Mouse (Mus musculus) heart, adult 9 months (tissue): Measurements from ENCODE around the gene Sycp2.
"Not testable (repeated sequence)": the region's sequence is repeated elsewhere in the genome, so short reads cannot be mapped to it uniquely, and the experiment has no call there.

Experiments
- DNase-seq, 2 experiments: peaks; one replicate each; pipeline ENCODE4 v3.0.0; 2022; ENCODE audit warnings: low spot score in 2 of 2

The Sycp2 gene

GRCm38 (mm10) chr2:178413481-178414260 is 6.2 kb upstream of the Sycp2 start:
- peak in 1 of 2 experiments; percentile 16 for DNase-seq

GRCm38 (mm10) chr2:178413081-178413480 is 5.6 kb upstream of the Sycp2 start:
- DNase-seq = no peak

DNA sequence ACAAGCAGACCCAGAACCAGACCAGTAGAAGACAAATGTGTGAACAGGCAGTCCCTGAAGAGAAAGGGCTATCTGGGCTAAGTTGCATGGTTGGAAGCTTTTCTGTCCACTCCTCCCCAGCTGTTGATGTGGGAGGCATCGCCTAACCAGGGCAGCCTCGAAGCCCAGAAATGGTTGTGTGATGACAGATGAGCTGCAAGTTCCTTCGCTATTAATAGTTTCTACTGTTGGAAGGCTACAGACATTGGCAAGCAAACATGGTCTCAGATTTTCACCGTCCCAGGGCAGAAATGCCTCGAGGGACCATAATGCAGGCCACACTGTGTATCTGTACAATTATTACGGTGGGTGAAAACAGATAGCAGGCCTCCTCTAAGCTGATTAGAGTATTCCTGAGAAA is 5.1 kb upstream of the Sycp2 start:
- DNase-seq = peak; percentile 77 to 80

GRCm38 (mm10) chr2:178410286-178410685 is 2.8 kb upstream of the Sycp2 start:
- no peak for DNase-seq

- DNase-seq = no peak
Observed at GRCm38 (mm10) chr2:178409024-178409423, 1.5 kb upstream of the Sycp2 start.

DNA sequence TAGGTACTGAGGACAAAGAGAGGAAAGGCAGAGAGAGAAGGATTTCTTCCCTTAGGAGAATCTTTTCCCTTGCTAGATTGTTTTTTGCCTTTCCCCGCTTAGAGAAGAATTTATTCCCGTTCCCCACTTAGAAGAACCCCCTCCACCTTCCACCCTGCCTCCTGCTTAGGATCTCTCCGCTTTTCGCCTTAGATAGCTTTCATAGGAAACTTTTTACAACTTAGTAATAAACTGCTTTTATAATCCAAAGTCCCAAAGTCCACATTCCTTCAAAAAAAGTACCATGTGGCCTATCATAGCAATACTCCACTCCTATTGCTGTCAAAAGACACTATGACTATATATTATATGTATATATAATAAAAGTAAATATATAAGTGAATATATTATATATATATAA is 64.9 kb downstream of the Sycp2 start:
- DNase-seq = no peak

- not testable (repeated sequence) for DNase-seq
Observed at GRCm38 (mm10) chr2:178342105-178342504, 65.4 kb downstream of the Sycp2 start.

GRCm38 (mm10) chr2:178339044-178339443 is 68.4 kb downstream of the Sycp2 start:
- no peak for DNase-seq

DNA sequence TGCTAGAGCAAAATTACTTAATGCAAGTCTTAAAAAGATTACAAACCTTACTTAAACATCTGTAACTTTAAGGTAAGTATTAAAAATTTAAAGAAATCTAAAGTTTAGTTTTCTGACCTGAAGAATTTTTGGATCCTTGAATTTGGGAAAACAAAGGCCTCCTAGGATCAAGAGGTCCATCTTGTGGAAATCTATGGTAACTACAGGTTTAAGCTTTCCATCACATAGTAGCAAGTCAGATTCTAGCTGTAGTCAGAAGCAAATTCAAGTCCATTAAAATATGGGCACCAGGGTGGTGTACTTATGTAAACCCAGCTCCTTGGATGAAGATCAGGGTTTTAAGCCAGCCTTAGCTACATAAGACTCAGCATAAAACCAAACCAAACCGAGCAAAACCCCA is 69.6 kb downstream of the Sycp2 start:
- no peak for DNase-seq

- DNase-seq = no peak
Observed at GRCm38 (mm10) chr2:178329986-178330385, 77.5 kb downstream of the Sycp2 start.

DNA sequence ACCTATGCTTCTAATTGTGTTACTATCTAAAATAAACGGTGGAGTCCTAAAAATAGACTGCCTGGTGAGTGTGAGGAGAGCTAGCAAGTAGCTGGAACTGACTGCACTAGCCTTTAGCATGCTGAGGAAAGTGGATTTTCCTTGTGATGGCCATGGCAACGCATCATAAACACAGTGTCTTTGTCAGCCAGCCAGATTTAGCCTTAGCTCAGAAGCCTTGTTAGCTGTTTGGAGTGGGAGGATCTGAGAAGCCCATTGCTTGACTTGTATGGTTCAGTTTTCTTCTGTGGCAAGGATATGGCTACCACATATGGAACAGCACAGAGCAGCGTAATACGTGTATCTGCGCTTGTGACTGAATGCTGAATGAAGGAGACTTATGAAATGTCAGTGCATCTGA is 77.9 kb downstream of the Sycp2 start:
- DNase-seq = peak in 1 of 2 experiments; percentile 30

- DNase-seq = peak; percentile 33 to 53
Observed at GRCm38 (mm10) chr2:178327466-178328040, 79.9 kb downstream of the Sycp2 start.

- no peak for DNase-seq
Observed at GRCm38 (mm10) chr2:178326750-178327465, 80.6 kb downstream of the Sycp2 start.

DNA sequence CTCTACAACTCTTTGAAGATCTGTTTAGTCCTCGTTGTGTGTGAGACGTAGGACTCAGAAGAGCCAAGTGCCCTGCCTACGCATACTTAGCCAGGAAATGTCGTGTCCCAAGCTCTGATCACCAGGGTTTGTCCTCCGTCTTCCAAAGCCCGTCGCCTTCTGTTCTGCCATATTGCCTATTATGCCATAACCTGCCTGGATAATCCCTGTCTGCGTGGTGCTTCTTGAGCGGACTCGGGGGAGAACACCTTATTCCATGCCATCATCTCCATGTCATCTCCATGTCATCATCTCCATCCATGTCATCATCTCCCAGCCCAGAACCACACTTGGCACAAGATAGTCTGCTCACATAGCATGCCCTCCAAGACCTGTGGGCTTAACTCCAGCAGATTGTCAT is 81.4 kb downstream of the Sycp2 start:
- no peak for DNase-seq

- no peak for DNase-seq
Observed at GRCm38 (mm10) chr2:178324818-178325217, 82.7 kb downstream of the Sycp2 start.

- no peak for DNase-seq
Observed at GRCm38 (mm10) chr2:178324410-178324809, 83.1 kb downstream of the Sycp2 start.

DNA sequence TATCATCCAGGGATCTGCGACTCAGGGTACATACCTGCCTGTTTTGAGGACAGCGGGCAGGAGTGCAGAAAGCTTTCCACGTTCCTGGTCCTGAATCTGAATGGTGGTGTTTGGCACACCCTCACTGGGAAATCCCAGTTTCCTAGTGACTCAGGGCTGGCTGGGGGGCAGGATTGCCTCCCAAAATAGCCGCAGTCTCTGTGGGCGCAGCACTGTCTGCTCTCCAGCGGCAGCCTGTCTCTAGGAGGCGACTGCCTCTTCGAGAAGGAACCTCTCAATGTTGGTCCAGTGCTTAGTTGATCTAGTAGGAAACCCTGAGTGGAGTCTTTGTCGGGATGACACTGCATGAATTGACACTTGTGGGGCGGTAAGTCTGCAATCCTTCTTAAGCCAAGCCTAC is 86.2 kb downstream of the Sycp2 start:
- no peak for DNase-seq

DNA sequence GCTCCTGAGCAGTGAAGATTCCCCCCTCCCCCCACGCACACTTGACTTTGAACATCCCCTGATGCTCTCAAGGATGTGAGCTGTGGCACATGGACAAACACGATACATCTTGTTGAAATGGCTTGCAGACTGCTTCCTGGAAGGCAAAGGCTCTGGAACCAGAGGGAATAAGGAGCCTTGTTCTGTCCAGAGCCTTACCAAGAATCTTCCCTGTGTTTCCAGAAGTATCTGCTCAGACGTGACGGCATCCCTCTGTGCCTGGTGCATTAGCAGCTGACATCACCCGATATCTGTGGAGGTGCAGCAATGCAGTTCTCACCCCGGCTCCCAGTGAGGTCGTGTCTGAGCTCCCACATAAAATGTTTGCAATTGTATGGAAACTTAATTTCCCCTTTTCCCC is 87.7 kb downstream of the Sycp2 start:
- DNase-seq = no peak

DNA sequence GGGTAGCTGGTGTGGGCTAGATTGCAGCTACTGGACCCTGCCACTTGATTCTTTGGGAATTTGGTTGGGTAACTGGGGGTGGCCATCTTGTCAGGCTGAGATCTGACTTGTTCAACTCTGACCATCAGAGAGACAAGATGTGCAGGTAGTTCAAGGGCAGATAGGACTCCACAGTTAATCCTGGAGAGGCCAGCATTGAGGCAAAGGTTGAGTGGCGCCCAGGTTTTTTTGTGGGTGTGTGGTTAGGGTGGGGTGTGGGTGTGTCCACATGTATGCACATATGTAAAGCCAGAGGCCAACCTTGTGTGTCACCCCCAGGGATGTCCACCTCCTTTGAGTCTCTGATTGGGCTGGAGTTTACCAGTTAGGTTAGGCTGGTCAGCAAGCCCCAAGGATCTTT is 91.2 kb downstream of the Sycp2 start:
- no peak for DNase-seq

- no peak for DNase-seq
Observed at GRCm38 (mm10) chr2:178313539-178313938, 93.9 kb downstream of the Sycp2 start.

GRCm38 (mm10) chr2:178304669-178305068 is 102.8 kb downstream of the Sycp2 start:
- no peak for DNase-seq

DNA sequence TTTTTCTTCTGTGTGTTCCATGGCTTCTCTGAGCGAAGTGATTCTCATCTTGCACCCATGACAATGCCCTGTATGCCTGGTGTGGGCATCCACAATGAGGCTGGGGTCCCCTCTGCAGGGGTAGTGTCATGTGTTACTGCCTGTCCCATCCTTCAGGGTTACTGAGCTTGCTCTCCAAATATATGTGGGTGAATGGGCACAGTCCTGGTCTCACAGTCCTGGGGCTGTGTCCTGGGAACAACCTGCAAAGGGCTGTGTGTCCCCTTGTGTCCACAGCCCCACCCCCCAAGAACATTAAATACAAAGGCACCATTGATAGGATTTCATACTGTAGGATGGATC is 103.3 kb downstream of the Sycp2 start:
- no peak for DNase-seq
